Mouse (Mus musculus): ENCODE data around the gene Ankib1.

DNA sequence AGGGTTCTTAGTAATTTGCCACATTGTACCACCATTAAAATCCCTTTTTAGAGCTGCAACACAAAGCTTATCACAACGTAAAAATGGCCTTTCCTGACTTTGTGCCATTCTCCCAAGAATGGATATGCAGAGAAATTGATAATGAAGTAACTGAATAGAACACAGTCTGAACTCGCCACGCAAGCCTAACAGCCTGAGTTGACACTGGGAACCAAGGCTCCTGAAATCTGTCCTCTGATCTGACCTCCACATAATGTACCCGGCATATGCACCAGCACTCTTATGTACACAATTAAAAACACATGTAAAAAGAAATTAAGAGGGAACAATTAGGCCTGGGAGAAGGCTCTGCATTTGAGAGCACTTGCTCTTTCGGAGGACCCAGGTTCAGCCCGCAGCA is 157.4 kb downstream of the Ankib1 start:
- TF ChIP-seq CTCF (conservative IDR thresholded peaks at IDR 0.05; ENCODE audit: low read length) (no peak), NANOG (IDR thresholded peaks at IDR 0.05; ENCODE audit: borderline replicate concordance, low read length) (no peak)

Data from E14TG2a.4 (cell line).